Mouse (Mus musculus) cerebral cortex, adult 2 months (tissue): ENCODE data around the gene Fam240a.

Experiments used
- WGBS: fragments of 180-500 bp; shearing (Covaris S2); methylation state at CpG from one replicate; pipeline ENCODE4 v1.1.7; 2018; 5-methylcytosine and 5-hydroxymethylcytosine counted together

Gene Fam240a

GRCm38 (mm10) chr9:110916786-110917185 lies at the start of gene Fam240a:
Fam240a (minus strand) TSS chr9:110916861.
- WGBS, result 91% methylated on average over 7 of the region's 7 CpGs

GRCm38 (mm10) chr9:110965910-110966231 lies 49.2 kb upstream of the Fam240a start:
- 67% methylated on average over 2 of the region's 2 CpGs for WGBS

GRCm38 (mm10) chr9:110965062-110965909 lies 48.6 kb upstream of the Fam240a start:
- 91% methylated on average over 22 of the region's 22 CpGs for WGBS

GRCm38 (mm10) chr9:110963566-110964115 lies 47.0 kb upstream of the Fam240a start:
- 93% methylated on average over 8 of the region's 8 CpGs for WGBS

GRCm38 (mm10) chr9:110961386-110961785 lies 44.7 kb upstream of the Fam240a start:
- 98% methylated on average over 8 of the region's 8 CpGs for WGBS

GRCm38 (mm10) chr9:110960230-110961149 lies 43.8 kb upstream of the Fam240a start:
- WGBS, result 88% methylated on average over 13 of the region's 13 CpGs

GRCm38 (mm10) chr9:110959669-110960068 lies 43.0 kb upstream of the Fam240a start:
- WGBS, result 91% methylated on average over 5 of the region's 5 CpGs

- 89% methylated on average over 6 of the region's 6 CpGs for WGBS
Measured at GRCm38 (mm10) chr9:110955962-110956361, 39.3 kb upstream of the Fam240a start.

- WGBS, result 51% methylated on average over 2 of the region's 2 CpGs
Measured at GRCm38 (mm10) chr9:110954681-110955445, 38.2 kb upstream of the Fam240a start.

GRCm38 (mm10) chr9:110953550-110954461 lies 37.1 kb upstream of the Fam240a start:
- WGBS, result under 1% methylated on average over 44 of the region's 44 CpGs

GRCm38 (mm10) chr9:110952931-110953549 lies 36.4 kb upstream of the Fam240a start:
- 36% methylated on average over 5 of the region's 5 CpGs for WGBS

GRCm38 (mm10) chr9:110952398-110952797 lies 35.7 kb upstream of the Fam240a start:
- WGBS, result 61% methylated on average over 6 of the region's 6 CpGs

GRCm38 (mm10) chr9:110951866-110952265 lies 35.2 kb upstream of the Fam240a start:
- 96% methylated on average over 13 of the region's 13 CpGs for WGBS

GRCm38 (mm10) chr9:110951397-110951796 lies 34.7 kb upstream of the Fam240a start, which contains the start of gene Lrrc2:
Lrrc2 (plus strand) TSS chr9:110951545.
- WGBS, result 93% methylated on average over 11 of the region's 11 CpGs

- WGBS, result 98% methylated on average over 3 of the region's 3 CpGs
Measured at GRCm38 (mm10) chr9:110950109-110950508, 33.4 kb upstream of the Fam240a start.

- WGBS, result 79% methylated on average over 8 of the region's 8 CpGs
Measured at GRCm38 (mm10) chr9:110948813-110949310, 32.2 kb upstream of the Fam240a start.

- WGBS, result 84% methylated on average over 6 of the region's 6 CpGs
Measured at GRCm38 (mm10) chr9:110947900-110948299, 31.2 kb upstream of the Fam240a start.

- WGBS, result 69% methylated on average over 6 of the region's 6 CpGs
Measured at GRCm38 (mm10) chr9:110947261-110947661, 30.6 kb upstream of the Fam240a start.

GRCm38 (mm10) chr9:110946548-110947044 lies 29.9 kb upstream of the Fam240a start:
- WGBS, result 61% methylated on average over 20 of the region's 20 CpGs
